Mouse (Mus musculus) MEL (cell line): Measurements from ENCODE around the gene Gm10521. TPM values are rescaled to one million over a fixed set of nuclear protein-coding genes. Genes with fewer than 3 reads are reported as not detected.

Experiments
- DNase-seq: peaks from one replicate; pipeline ENCODE4 v3.0.0; 2011; ENCODE audit warnings: low read depth, low spot score
- H3K27ac ChIP-seq: 2 replicates; pipeline ENCODE4 v1.5.1; 2012; ENCODE audit warnings: low read depth, mild to moderate bottlenecking, control low read depth, low read length, moderate library complexity; ENCODE audit not compliant: control insufficient read depth
- H3K27me3 ChIP-seq, 2 experiments: fragments of 150-350 bp in 1 of 2; sonication (generic) in 1 of 2; 2 replicates each; pipeline ENCODE4 v1.6.1; 2012; ENCODE audit warnings: low read length in 2 of 2, mild to moderate bottlenecking in 2 of 2, improper control_type of control experiment in 1 of 2, moderate library complexity in 1 of 2; ENCODE audit not compliant: insufficient read depth in 2 of 2, control insufficient read depth in 1 of 2
- H3K36me3 ChIP-seq, 2 experiments: 2 replicates each; pipeline ENCODE4 v1.6.1; 2012 to 2014; ENCODE audit warnings: low read length in 2 of 2, improper control_type of control experiment in 1 of 2, inconsistent platforms in 1 of 2, mild to moderate bottlenecking in 1 of 2; ENCODE audit not compliant: insufficient read depth in 2 of 2, control insufficient read depth in 1 of 2
- H3K4me1 ChIP-seq, 2 experiments: fragments of 150-350 bp in 1 of 2; sonication (generic) in 1 of 2; 2 replicates each; pipeline ENCODE4 v1.6.1; 2012; ENCODE audit warnings: low read length in 2 of 2, improper control_type of control experiment in 1 of 2, mild to moderate bottlenecking in 1 of 2; ENCODE audit not compliant: insufficient read depth in 2 of 2, control insufficient read depth in 1 of 2
- H3K4me3 ChIP-seq, 2 experiments: fragments of 150-350 bp in 1 of 2; sonication (generic) in 1 of 2; 2 replicates each; pipeline ENCODE4 v1.5.1; 2012; ENCODE audit warnings: low read depth in 2 of 2, low read length in 2 of 2, mild to moderate bottlenecking in 2 of 2, moderate library complexity in 2 of 2, control low read depth in 1 of 2, improper control_type of control experiment in 1 of 2; ENCODE audit not compliant: control insufficient read depth in 1 of 2, insufficient read depth in 1 of 2
- H3K79me2 ChIP-seq: 2 replicates; pipeline ENCODE4 v1.6.1; 2012; ENCODE audit warnings: mild to moderate bottlenecking, low read length, moderate library complexity; ENCODE audit not compliant: control insufficient read depth, poor library complexity, insufficient read depth
- H3K9ac ChIP-seq: 2 replicates; pipeline ENCODE4 v1.6.1; 2012; ENCODE audit warnings: low read depth, mild to moderate bottlenecking, control low read depth, low read length, moderate library complexity; ENCODE audit not compliant: control insufficient read depth, poor library complexity, severe bottlenecking
- H3K9me3 ChIP-seq: fragments of 150-350 bp; sonication (generic); replicated peaks from 2 replicates; pipeline ENCODE4 v1.6.1; 2012; ENCODE audit warnings: mild to moderate bottlenecking, low read length, improper control_type of control experiment, moderate library complexity; ENCODE audit not compliant: insufficient read depth
- CHD1 ChIP-seq: IDR thresholded peaks from 2 replicates; pipeline ENCODE4 v1.6.1; 2012; ENCODE audit warnings: low read depth, mild to moderate bottlenecking, inconsistent platforms, low read length, improper control_type of control experiment
- CTCF ChIP-seq, 3 experiments: IDR thresholded peaks in 2 of 3; conservative IDR thresholded peaks in 1 of 3; 2 replicates each; pipeline ENCODE4 v1.5.1; 2011 to 2012; ENCODE audit warnings: low read length in 3 of 3, low read depth in 2 of 3, mild to moderate bottlenecking in 2 of 3, improper control_type of control experiment in 1 of 3, inconsistent platforms in 1 of 3, mixed read lengths in 1 of 3, moderate library complexity in 1 of 3; ENCODE audit not compliant: control insufficient read depth in 1 of 3, insufficient read depth in 1 of 3, poor library complexity in 1 of 3, severe bottlenecking in 1 of 3
- E2F4 ChIP-seq: IDR thresholded peaks from 2 replicates; pipeline ENCODE4 v1.6.1; 2011; ENCODE audit warnings: low read depth, low read length, improper control_type of control experiment, borderline replicate concordance
- ETS1 ChIP-seq: IDR thresholded peaks from 2 replicates; pipeline ENCODE4 v1.6.1; 2012; ENCODE audit warnings: low read depth, mild to moderate bottlenecking, inconsistent platforms, low read length, improper control_type of control experiment, moderate library complexity
- GABPA ChIP-seq: IDR thresholded peaks from 2 replicates; pipeline ENCODE4 v1.6.1; 2012; ENCODE audit warnings: low read depth, mild to moderate bottlenecking, inconsistent platforms, low read length, improper control_type of control experiment, moderate library complexity
- JUND ChIP-seq: IDR thresholded peaks from 2 replicates; pipeline ENCODE4 v1.6.1; 2011; ENCODE audit warnings: low read depth, mild to moderate bottlenecking, improper control_type of control experiment, low read length
- KAT2A ChIP-seq: conservative IDR thresholded peaks from 2 replicates; pipeline ENCODE4 v1.6.1; 2012; ENCODE audit warnings: low read depth, low read length, improper control_type of control experiment, inconsistent platforms
- MEF2A ChIP-seq: IDR thresholded peaks from 2 replicates; pipeline ENCODE4 v1.6.1; 2014; ENCODE audit warnings: low read depth, mild to moderate bottlenecking, inconsistent platforms, low read length, improper control_type of control experiment; ENCODE audit not compliant: poor library complexity, insufficient replicate concordance, severe bottlenecking; ENCODE audit errors: extremely low read depth
- MYB ChIP-seq: IDR thresholded peaks from 2 replicates; pipeline ENCODE4 v1.6.1; 2011; ENCODE audit warnings: mild to moderate bottlenecking, low read depth, low read length, improper control_type of control experiment
- NELFE ChIP-seq: IDR thresholded peaks from 2 replicates; pipeline ENCODE4 v1.6.1; 2011; ENCODE audit warnings: low read depth, low read length, improper control_type of control experiment
- NRF1 ChIP-seq: IDR thresholded peaks from 2 replicates; pipeline ENCODE4 v1.6.1; 2014; ENCODE audit warnings: low read depth, mild to moderate bottlenecking, inconsistent platforms, low read length, improper control_type of control experiment, moderate library complexity; ENCODE audit not compliant: poor library complexity, insufficient read depth, severe bottlenecking
- POLR2AphosphoS2 ChIP-seq: IDR thresholded peaks from 2 replicates; pipeline ENCODE4 v1.6.1; 2011; ENCODE audit warnings: low read length, improper control_type of control experiment
- SIN3A ChIP-seq: IDR thresholded peaks from 2 replicates; pipeline ENCODE4 v1.6.1; 2012; ENCODE audit warnings: low read length, improper control_type of control experiment, inconsistent platforms
- SMC3 ChIP-seq: IDR thresholded peaks from 2 replicates; pipeline ENCODE4 v1.6.1; 2011; ENCODE audit warnings: low read depth, low read length, improper control_type of control experiment
- TAL1 ChIP-seq: IDR thresholded peaks from 2 replicates; pipeline ENCODE4 v1.6.1; 2012; ENCODE audit warnings: mild to moderate bottlenecking, inconsistent platforms, low read length, moderate library complexity, mixed read lengths
- TBP ChIP-seq: IDR thresholded peaks from 2 replicates; pipeline ENCODE4 v1.8.0; 2011; ENCODE audit warnings: low read depth, low read length, improper control_type of control experiment
- UBTF ChIP-seq: IDR thresholded peaks from 2 replicates; pipeline ENCODE4 v1.6.1; 2012; ENCODE audit warnings: low read depth, mild to moderate bottlenecking, inconsistent platforms, low read length, improper control_type of control experiment, moderate library complexity, borderline replicate concordance; ENCODE audit not compliant: insufficient read depth
- USF1 ChIP-seq: IDR thresholded peaks from 2 replicates; pipeline ENCODE4 v1.6.1; 2014; ENCODE audit warnings: low read depth, mild to moderate bottlenecking, inconsistent platforms, low read length, improper control_type of control experiment, moderate library complexity
- USF2 ChIP-seq, 2 experiments: IDR thresholded peaks; 2 replicates each; pipeline ENCODE4 v1.6.1; 2011 to 2012; ENCODE audit warnings: improper control_type of control experiment in 2 of 2, low read length in 2 of 2, borderline replicate concordance in 1 of 2, inconsistent platforms in 1 of 2, low read depth in 1 of 2, mild to moderate bottlenecking in 1 of 2; ENCODE audit not compliant: insufficient read depth in 1 of 2
- ZC3H11A ChIP-seq: IDR thresholded peaks from 2 replicates; pipeline ENCODE4 v1.6.1; 2012; ENCODE audit warnings: low read depth, mild to moderate bottlenecking, inconsistent platforms, low read length, improper control_type of control experiment
- ZKSCAN1 ChIP-seq: IDR thresholded peaks from 2 replicates; pipeline ENCODE4 v1.6.1; 2012; ENCODE audit warnings: low read depth, mild to moderate bottlenecking, inconsistent platforms, low read length, improper control_type of control experiment, moderate library complexity
- ZMIZ1 ChIP-seq: IDR thresholded peaks from 2 replicates; pipeline ENCODE4 v1.6.1; 2012; ENCODE audit warnings: low read depth, mild to moderate bottlenecking, inconsistent platforms, low read length, improper control_type of control experiment, moderate library complexity
- polyA plus RNA-seq, 2 experiments: library from polyadenylated mRNA; stranded (reverse) in 1 of 2; unstranded in 1 of 2; fragments of >175 nt in 1 of 2; fragments of >200 nt in 1 of 2; gene quantifications; 2 replicates each; pipeline versions ENCODE4 v1.2.1 to v1.2.4; 2012; ENCODE audit warnings: low replicate concordance in 2 of 2, low read depth in 1 of 2; ENCODE audit not compliant: insufficient read length in 2 of 2, insufficient read depth in 1 of 2, missing spikeins in 1 of 2
- total RNA-seq: library from RNA; depleted of rRNA; stranded (reverse); fragments of 300-350 nt; gene quantifications from 2 replicates; pipeline ENCODE4 v1.2.3, GENCODE M21; 2012

Gm10521 gene
- total and polyA plus RNA-seq, 3 experiments, result 0.04 to 0.39 TPM; not detected in 1

GRCm38 (mm10) chr1:171886989-171887388, 8.5 kb upstream of the Gm10521 start:
- no peaks in the 10 kb centered on the region for H3K9me3 ChIP-seq
- no peak overlapping the region for H3K4me3 ChIP-seq
- no peak for DNase-seq
- H3K79me2 ChIP-seq, result no peaks in the 10 kb centered on the region
- H3K27me3 ChIP-seq, result no peaks in the 10 kb centered on the region
- no peak overlapping the region for H3K9ac ChIP-seq
- TF ChIP-seq USF2 (IDR thresholded peaks at IDR 0.05; ENCODE audit: borderline replicate concordance in 1 of 2, insufficient read depth in 1 of 2, low read depth in 1 of 2, low read length in 2 of 2) (no peak), TBP (no peak), USF1 (no peak), POLR2AphosphoS2 (no peak), GABPA (no peak), NRF1 (no peak), MEF2A (no peak), ETS1 (no peak), SIN3A (no peak), CHD1 (no peak), ZC3H11A (no peak), CTCF (IDR thresholded peaks at IDR 0.05 in 2 of 3, conservative IDR thresholded peaks at IDR 0.05 in 1 of 3; ENCODE audit: control insufficient read depth in 1 of 3, insufficient read depth in 1 of 3, low read depth in 2 of 3, low read length in 3 of 3, poor library complexity in 1 of 3, severe bottlenecking in 1 of 3) (no peak), JUND (no peak), TAL1 (no peak), KAT2A (no peak), ZKSCAN1 (no peak), NELFE (no peak), E2F4 (no peak)
- H3K36me3 ChIP-seq, result no peaks in the 10 kb centered on the region
- no peaks in the 10 kb centered on the region for H3K4me1 ChIP-seq
- no peak overlapping the region for H3K27ac ChIP-seq

GRCm38 (mm10) chr1:171904011-171904410, 8.5 kb downstream of the Gm10521 start:
- no peak overlapping the region for H3K27ac ChIP-seq
- no peaks in the 10 kb centered on the region for H3K27me3 ChIP-seq
- H3K9ac ChIP-seq, result no peak overlapping the region
- no peak for TF ChIP-seq MYB
- no peak for TF ChIP-seq SMC3
- TF ChIP-seq USF2 (IDR thresholded peaks at IDR 0.05; ENCODE audit: borderline replicate concordance in 1 of 2, insufficient read depth in 1 of 2, low read depth in 1 of 2, low read length in 2 of 2), result no peak
- no peak for TF ChIP-seq CTCF (IDR thresholded peaks at IDR 0.05 in 2 of 3, conservative IDR thresholded peaks at IDR 0.05 in 1 of 3; ENCODE audit: control insufficient read depth in 1 of 3, insufficient read depth in 1 of 3, low read depth in 2 of 3, low read length in 3 of 3, poor library complexity in 1 of 3, severe bottlenecking in 1 of 3)
- TF ChIP-seq UBTF, result no peak
- TF ChIP-seq ZMIZ1, result no peak
- TF ChIP-seq GABPA, result no peak
- H3K79me2 ChIP-seq, result no peaks in the 10 kb centered on the region
- no peaks in the 10 kb centered on the region for H3K4me1 ChIP-seq
- DNase-seq, result no peak
- H3K4me3 ChIP-seq, result no peak overlapping the region
- H3K36me3 ChIP-seq, result no peaks in the 10 kb centered on the region
- no peaks in the 10 kb centered on the region for H3K9me3 ChIP-seq
